Mouse (Mus musculus) C2C12 (cell line): Measurements from ENCODE around the gene Sufu.

Experiments
- CTCF ChIP-seq: IDR thresholded peaks from one replicate; pipeline ENCODE4 v1.5.1; 2011; ENCODE audit not compliant: control insufficient read depth, insufficient read depth, insufficient read length
- MAX ChIP-seq: IDR thresholded peaks from one replicate; pipeline ENCODE4 v1.6.1; 2011; ENCODE audit warnings: mild to moderate bottlenecking, control low read depth

DNA sequence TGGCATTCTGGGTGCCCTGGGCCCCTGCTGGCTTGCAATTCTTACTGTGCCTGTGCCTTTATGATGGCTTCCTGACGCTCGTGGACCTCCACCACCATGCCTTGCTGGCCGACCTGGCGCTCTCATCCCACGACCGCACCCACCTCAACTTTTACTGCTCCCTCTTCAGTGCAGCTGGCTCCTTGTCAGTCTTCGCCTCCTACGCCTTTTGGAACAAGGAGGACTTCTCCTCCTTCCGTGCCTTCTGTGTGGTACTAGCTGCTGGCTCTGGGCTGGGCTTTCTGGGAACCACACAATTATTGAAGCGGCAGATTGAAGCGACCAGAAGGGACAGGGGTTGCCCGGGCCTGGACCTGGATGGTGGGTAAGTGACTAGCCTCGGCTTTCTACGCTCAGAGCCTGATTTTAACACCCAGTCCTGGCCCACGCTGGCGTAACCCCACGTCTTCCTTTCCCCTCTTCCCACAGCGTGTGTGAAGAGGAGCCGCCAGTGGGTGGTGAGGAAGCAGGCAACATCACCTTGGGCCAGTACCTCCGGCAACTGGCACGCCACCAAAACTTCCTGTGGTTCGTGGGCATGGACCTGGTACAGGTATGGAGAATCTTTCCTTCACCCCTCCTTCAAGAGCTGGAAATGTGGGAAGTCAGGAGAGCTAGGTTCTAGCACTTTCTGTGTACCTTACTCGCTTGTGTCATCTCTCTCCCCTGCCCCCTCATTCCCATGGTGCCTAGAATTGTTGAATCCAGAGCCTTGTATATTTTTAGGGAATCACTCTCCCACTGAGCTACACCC, 28.7 kb upstream of the Sufu start:
- no peak for TF ChIP-seq MAX
- no peak for TF ChIP-seq CTCF
